8 mouse cellular contexts compared by ENCODE assay signal in the genomic region with DNA sequence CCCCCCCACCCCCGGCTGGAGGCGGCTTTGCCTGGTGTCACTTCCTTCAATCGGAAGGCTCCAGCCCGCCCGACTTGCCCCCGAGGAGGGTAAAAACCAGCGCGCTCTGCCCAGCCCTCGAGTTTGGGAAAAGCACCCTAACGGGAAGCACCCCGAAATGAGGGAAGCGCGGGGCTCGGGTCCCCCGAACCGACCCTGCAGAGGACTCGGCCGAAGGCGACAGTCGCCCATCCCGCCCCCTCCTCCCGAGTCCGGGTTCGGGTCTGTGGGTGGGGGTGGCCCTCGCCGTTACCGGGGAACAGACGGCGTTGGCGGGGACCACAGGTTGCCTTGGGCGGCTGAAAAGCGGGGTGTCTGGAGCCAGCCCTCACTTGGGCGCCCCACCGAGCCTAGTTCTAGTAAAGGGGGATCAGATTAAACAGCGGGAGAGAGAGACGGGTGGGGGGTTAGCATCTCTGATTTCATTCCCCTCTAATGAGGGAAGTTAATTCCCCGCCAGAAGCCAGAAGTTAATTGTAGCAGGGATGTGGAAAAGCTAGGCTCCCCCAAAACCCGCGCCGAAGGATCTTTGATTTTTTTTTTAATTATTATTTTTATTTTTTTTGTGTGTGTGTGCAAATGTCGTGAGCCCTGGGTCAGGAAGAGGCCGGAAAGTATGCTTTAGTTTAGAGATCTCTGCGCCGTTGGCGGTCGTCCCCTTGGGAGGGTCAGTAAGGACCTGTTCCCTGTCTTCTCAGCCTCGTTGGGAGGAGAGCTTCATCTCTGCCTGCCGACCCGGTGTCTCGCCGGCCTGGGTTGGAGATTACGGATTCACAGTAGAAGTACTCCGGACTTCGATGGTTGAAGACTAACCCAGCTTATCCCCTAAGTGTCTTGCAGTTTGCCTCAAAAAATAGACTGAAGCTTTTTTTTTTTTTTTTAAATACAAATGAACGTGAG. TPM values are rescaled to one million over a fixed set of nuclear protein-coding genes. Genes with fewer than 3 reads are reported as not detected.
A peak's percentile ranks its signal among the peaks of the same experiment; 100 is the strongest.
DNase-seq lines count a peak whose midpoint lies in the region; ATAC-seq and TF ChIP-seq lines count a peak whose summit lies in the region.

No protein-coding gene starts in this region.

- no peaks in the 10 kb centered on the region for H3K27me3 ChIP-seq in heart, embryonic 13.5 days (replicated peaks)
- H3K27me3 ChIP-seq in midbrain, embryonic 12.5 days, result no peaks in the 10 kb centered on the region
- no peaks in the 10 kb centered on the region for H3K27me3 ChIP-seq in stomach, postnatal 0 days (ENCODE audit: control insufficient read depth, insufficient read depth, low read length)

- peaks cover 49% of the 10 kb centered on the region for H3K4me1 ChIP-seq in heart, embryonic 13.5 days
- H3K4me1 ChIP-seq in midbrain, embryonic 12.5 days, result peaks cover 30% of the 10 kb centered on the region
- H3K4me1 ChIP-seq in stomach, postnatal 0 days (replicated peaks; ENCODE audit: control insufficient read depth, insufficient read depth), result peaks cover 4% of the 10 kb centered on the region

- under 1% methylated on average over 55 of the region's 55 CpGs for WGBS in heart, embryonic 13.5 days
- under 1% methylated on average over 55 of the region's 55 CpGs for WGBS in midbrain, embryonic 12.5 days
- 1% methylated on average over 55 of the region's 55 CpGs for WGBS in stomach, postnatal 0 days

- H3K4me3 ChIP-seq in heart, embryonic 13.5 days, result peak overlapping the region; percentile 99
- peak overlapping the region; percentile 95 for H3K4me3 ChIP-seq in midbrain, embryonic 12.5 days
- H3K4me3 ChIP-seq in stomach, postnatal 0 days (ENCODE audit: low read depth, low read length), result peak overlapping the region; percentile 83

- peaks cover 38% of the 10 kb centered on the region for H3K36me3 ChIP-seq in heart, embryonic 13.5 days
- peaks cover 32% of the 10 kb centered on the region for H3K36me3 ChIP-seq in midbrain, embryonic 12.5 days
- peaks cover 13% of the 10 kb centered on the region for H3K36me3 ChIP-seq in stomach, postnatal 0 days (ENCODE audit: control insufficient read depth, insufficient read depth, low read length)

- TF ChIP-seq EP300 in stomach, postnatal 0 days (optimal IDR thresholded peaks at IDR 0.05), result no peak

- ATAC-seq in heart, embryonic 13.5 days (ENCODE audit: extremely low read depth, insufficient number of reproducible peaks, low FRiP score, low TSS enrichment), result no peak; the same call in 1 of the 2 replicates
- ATAC-seq in midbrain, embryonic 12.5 days (ENCODE audit: low FRiP score, low read depth), result peak; percentile 52
- peak; percentile 3; the same call in 1 of the 2 replicates for ATAC-seq in stomach, postnatal 0 days (ENCODE audit: low FRiP score, low TSS enrichment)

- peak overlapping the region; percentile 91 for H3K27ac ChIP-seq in heart, embryonic 13.5 days (replicated peaks)
- peak overlapping the region; percentile 91 for H3K27ac ChIP-seq in midbrain, embryonic 12.5 days (replicated peaks)
- peak overlapping the region; percentile 88 for H3K27ac ChIP-seq in stomach, postnatal 0 days (replicated peaks)

- peak; percentile 51 to 76 for DNase-seq in adrenal gland, adult (ENCODE audit: inconsistent age in 2 of 2, low spot score in 1 of 2)
- no peak for DNase-seq in adrenal gland, postnatal 4 days (ENCODE audit: low spot score in 2 of 2)
- peak; percentile 44 for DNase-seq in MN1 (ENCODE audit: low spot score)
- DNase-seq in embryo, embryonic 11 days, result peak; percentile 43
- peak; percentile 59 to 62 for DNase-seq in layer of hippocampus, postnatal 36 days
- no peak for DNase-seq in stomach, postnatal 0 days (ENCODE audit: low spot score)

- H3K4me2 ChIP-seq in heart, embryonic 13.5 days, result peak overlapping the region; percentile 91
- peak overlapping the region; percentile 81 for H3K4me2 ChIP-seq in midbrain, embryonic 12.5 days (replicated peaks)
- H3K4me2 ChIP-seq in stomach, postnatal 0 days (replicated peaks; ENCODE audit: low read depth), result peak overlapping the region; percentile 98

- TF ChIP-seq CTCF in stomach, postnatal 0 days (IDR thresholded peaks at IDR 0.05; ENCODE audit: low read depth), result no peak

- H3K9me3 ChIP-seq in heart, embryonic 13.5 days, result no peaks in the 10 kb centered on the region
- H3K9me3 ChIP-seq in midbrain, embryonic 12.5 days, result no peaks in the 10 kb centered on the region
- no peaks in the 10 kb centered on the region for H3K9me3 ChIP-seq in stomach, postnatal 0 days (ENCODE audit: control insufficient read depth, low read length)

- peak overlapping the region; percentile 98 for H3K9ac ChIP-seq in heart, embryonic 13.5 days
- H3K9ac ChIP-seq in midbrain, embryonic 12.5 days (replicated peaks), result peak overlapping the region; percentile 95
- H3K9ac ChIP-seq in stomach, postnatal 0 days (ENCODE audit: low read length), result peak overlapping the region; percentile 87

RNA-seq across cellular contexts. Expression of gene Srsf9, which starts 0.9 kb away (rescaled TPM):
- total RNA-seq in adrenal gland, postnatal 4 days (2021), result 10 to 100 TPM; 83.9 to 87.4 TPM
- polyA plus RNA-seq in heart, embryonic 13.5 days (2015; fragmentation: Nextera tagmentation; extraction: Ambion mirVana), result 112 and 115 TPM in 2 replicates
- total RNA-seq in layer of hippocampus, postnatal 36 days (2021), result 10 to 100 TPM; 85.8 to 88.9 TPM
- polyA plus RNA-seq in midbrain, embryonic 12.5 days (2016; fragmentation: Nextera tagmentation; extraction: Ambion mirVana), result 346 and 358 TPM in 2 replicates
- 121 and 129 TPM in 2 replicates for polyA plus RNA-seq in stomach, postnatal 0 days (2015; fragmentation: Nextera tagmentation; extraction: Ambion mirVana)

RNA-seq across cellular contexts. Expression of gene Gatc, which starts 13.1 kb away (rescaled TPM):
- total RNA-seq in adrenal gland, postnatal 4 days (2021), result 10 to 100 TPM; 19.1 to 20.3 TPM
- polyA plus RNA-seq in heart, embryonic 13.5 days (2015; fragmentation: Nextera tagmentation; extraction: Ambion mirVana), result 22.0 and 22.8 TPM in 2 replicates
- 10 to 100 TPM; 20.9 to 22.0 TPM for total RNA-seq in layer of hippocampus, postnatal 36 days (2021)
- 39.7 and 43.6 TPM in 2 replicates for polyA plus RNA-seq in midbrain, embryonic 12.5 days (2016; fragmentation: Nextera tagmentation; extraction: Ambion mirVana)
- polyA plus RNA-seq in stomach, postnatal 0 days (2015; fragmentation: Nextera tagmentation; extraction: Ambion mirVana), result 12.9 and 14.7 TPM in 2 replicates

RNA-seq across cellular contexts. Expression of gene Triap1, which starts 13.1 kb away (rescaled TPM):
- 10 to 100 TPM; 35.1 to 39.6 TPM for total RNA-seq in adrenal gland, postnatal 4 days (2021)
- polyA plus RNA-seq in heart, embryonic 13.5 days (2015; fragmentation: Nextera tagmentation; extraction: Ambion mirVana), result 40.2 and 42.4 TPM in 2 replicates
- 10 to 100 TPM; 24.8 to 29.2 TPM for total RNA-seq in layer of hippocampus, postnatal 36 days (2021)
- 50.8 and 57.3 TPM in 2 replicates for polyA plus RNA-seq in midbrain, embryonic 12.5 days (2016; fragmentation: Nextera tagmentation; extraction: Ambion mirVana)
- polyA plus RNA-seq in stomach, postnatal 0 days (2015; fragmentation: Nextera tagmentation; extraction: Ambion mirVana), result 63.3 and 65.4 TPM in 2 replicates

RNA-seq across cellular contexts. Expression of gene Cox6a1, which starts 20.9 kb away (rescaled TPM):
- 100 to 1,000 TPM; 720 to 752 TPM for total RNA-seq in adrenal gland, postnatal 4 days (2021)
- 1,395 and 1,520 TPM in 2 replicates for polyA plus RNA-seq in heart, embryonic 13.5 days (2015; fragmentation: Nextera tagmentation; extraction: Ambion mirVana)
- total RNA-seq in layer of hippocampus, postnatal 36 days (2021), result 100 to 1,000 TPM; 708 to 783 TPM
- polyA plus RNA-seq in midbrain, embryonic 12.5 days (2016; fragmentation: Nextera tagmentation; extraction: Ambion mirVana), result 768 and 803 TPM in 2 replicates
- polyA plus RNA-seq in stomach, postnatal 0 days (2015; fragmentation: Nextera tagmentation; extraction: Ambion mirVana), result 1,431 and 1,574 TPM in 2 replicates

RNA-seq across cellular contexts. Expression of gene Dynll1, which starts 27.1 kb away (rescaled TPM):
- total RNA-seq in adrenal gland, postnatal 4 days (2021), result 100 to 1,000 TPM; 219 to 273 TPM
- polyA plus RNA-seq in heart, embryonic 13.5 days (2015; fragmentation: Nextera tagmentation; extraction: Ambion mirVana), result 1,196 and 1,415 TPM in 2 replicates
- 100 to 1,000 TPM; 813 to 849 TPM for total RNA-seq in layer of hippocampus, postnatal 36 days (2021)
- 1,312 and 1,433 TPM in 2 replicates for polyA plus RNA-seq in midbrain, embryonic 12.5 days (2016; fragmentation: Nextera tagmentation; extraction: Ambion mirVana)
- 1,661 and 1,792 TPM in 2 replicates for polyA plus RNA-seq in stomach, postnatal 0 days (2015; fragmentation: Nextera tagmentation; extraction: Ambion mirVana)

Comparison
In these comparisons a context has a peak if more than half of its experiments do, and no peak if none do; other contexts are left out.
1. DNase-seq: peak in adrenal gland, adult (2 of 2), MN1 (single experiment), embryo, embryonic 11 days (single experiment) and layer of hippocampus, postnatal 36 days (2 of 2); none in adrenal gland, postnatal 4 days (0 of 2) and stomach, postnatal 0 days (single experiment).
2. Peak in every context shown above with its lines, with median percentiles within 50 percentile points of each other: H3K27ac ChIP-seq, H3K4me2 ChIP-seq, H3K4me3 ChIP-seq and H3K9ac ChIP-seq.